Mouse (Mus musculus) bone marrow macrophage, adult 2 months (primary cell): ENCODE results near the gene Slc22a20. TPM values are rescaled to one million over a fixed set of nuclear protein-coding genes. Genes with fewer than 3 reads are reported as not detected.

Source experiments
- H3K27ac ChIP-seq: 2 replicates; pipeline ENCODE4 v1.5.1; 2012; ENCODE audit warnings: low read depth, low read length; ENCODE audit not compliant: insufficient read depth
- H3K4me1 ChIP-seq: 2 replicates; pipeline ENCODE4 v1.6.1; 2012; ENCODE audit warnings: low read length; ENCODE audit not compliant: control insufficient read depth, insufficient read depth
- H3K4me3 ChIP-seq: 2 replicates; pipeline ENCODE4 v1.5.1; 2012; ENCODE audit warnings: mild to moderate bottlenecking, low read length, moderate library complexity; ENCODE audit not compliant: insufficient read depth
- CTCF ChIP-seq: IDR thresholded peaks from 2 replicates; pipeline ENCODE4 v1.5.1; 2012; ENCODE audit warnings: low read depth, mild to moderate bottlenecking, low read length, moderate library complexity
- POLR2A ChIP-seq: IDR thresholded peaks from 2 replicates; pipeline ENCODE4 v1.6.1; 2012; ENCODE audit warnings: mild to moderate bottlenecking, low read depth, low read length, borderline replicate concordance
- polyA plus RNA-seq: library from polyadenylated mRNA; stranded (reverse); fragments of >200 nt; gene quantifications from 2 replicates; pipeline ENCODE4 v1.2.4, GENCODE M21; 2012; ENCODE audit not compliant: missing spikeins, insufficient read depth, insufficient read length

Gene Slc22a20
- polyA plus RNA-seq, 1 experiment: not detected

DNA sequence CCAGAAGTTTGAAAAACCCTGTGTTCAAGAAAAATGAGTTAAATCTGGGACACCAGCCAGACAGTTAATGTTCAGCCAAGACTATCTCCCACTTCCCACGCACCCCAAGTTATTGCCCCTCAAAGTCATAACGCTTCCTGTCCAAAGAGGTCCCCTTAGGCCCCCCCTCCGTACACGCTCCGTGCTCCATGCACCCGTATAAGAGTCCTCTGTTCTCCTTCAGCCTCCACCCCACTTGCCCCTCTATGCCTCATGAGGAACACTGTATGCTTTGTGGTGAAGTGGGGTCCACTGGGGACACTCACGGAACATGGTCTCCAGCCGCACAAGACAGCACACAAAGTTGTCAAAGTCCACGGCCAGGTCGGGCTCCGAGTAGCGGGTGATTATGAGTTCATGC is 4.1 kb upstream of the Slc22a20 start:
- H3K4me1 ChIP-seq: peaks cover 28% of the 10 kb centered on the region
- H3K4me3 ChIP-seq: no peak overlapping the region
- TF ChIP-seq CTCF (no peak), POLR2A (no peak)
- H3K27ac ChIP-seq: no peak overlapping the region

DNA sequence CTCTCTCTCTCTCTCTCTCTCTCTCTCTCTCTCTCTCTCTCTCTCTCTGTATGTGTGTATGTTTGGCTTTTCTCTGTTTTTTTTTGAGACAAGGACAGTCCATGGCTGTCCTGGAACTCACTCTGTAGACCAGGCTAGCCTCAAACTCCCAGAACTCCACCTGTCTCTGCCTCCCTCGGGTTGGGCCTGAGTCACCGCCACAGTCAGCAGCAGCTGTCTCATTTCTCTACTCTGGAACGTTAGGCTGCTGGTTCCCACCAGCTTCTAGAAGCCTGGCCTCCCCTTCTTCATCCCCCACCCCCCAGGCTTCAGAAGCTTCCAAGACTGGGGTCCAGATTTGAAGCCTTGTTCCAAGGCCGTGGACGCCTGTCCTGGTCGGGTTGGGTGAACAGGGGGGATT is 3.6 kb upstream of the Slc22a20 start:
- H3K4me1 ChIP-seq: peaks cover 28% of the 10 kb centered on the region
- no peak overlapping the region for H3K27ac ChIP-seq
- TF ChIP-seq CTCF (no peak), POLR2A (no peak)
- no peak overlapping the region for H3K4me3 ChIP-seq

DNA sequence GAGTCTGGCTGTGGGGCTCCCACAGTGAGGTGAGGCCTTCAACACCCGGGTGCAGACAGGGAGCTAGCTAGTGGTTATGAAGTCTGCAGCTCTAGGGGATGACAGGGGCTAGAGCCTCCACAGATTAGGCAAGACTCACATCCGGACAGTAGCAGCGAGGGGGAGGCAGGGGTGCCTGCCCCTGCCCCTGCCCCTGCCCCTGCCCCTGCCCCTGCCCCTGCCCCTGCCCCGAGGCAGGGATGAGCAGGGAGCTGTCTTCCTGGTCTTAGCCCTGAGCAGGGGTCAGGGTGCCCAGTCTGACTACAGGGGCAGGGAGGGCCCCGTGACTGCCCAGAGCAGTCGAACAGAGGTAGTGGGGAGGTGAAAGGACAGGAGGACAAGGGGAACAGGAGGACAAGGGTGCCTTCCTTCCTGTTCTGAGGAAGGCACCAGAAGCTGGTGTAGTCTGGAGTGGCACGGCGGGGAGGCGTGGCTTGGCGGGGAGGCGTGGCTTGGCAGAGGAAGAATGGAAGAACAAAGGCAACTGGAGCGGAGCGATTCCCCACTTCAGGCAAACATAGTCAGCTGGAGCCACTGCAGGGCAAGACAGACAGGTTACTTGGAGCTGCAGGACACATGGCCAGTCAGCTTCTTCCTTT is 3.0 kb upstream of the Slc22a20 start:
- Histone ChIP-seq H3K27ac (peak overlapping the region; percentile 73), H3K4me1 (peaks cover 28% of the 10 kb centered on the region), H3K4me3 (peak overlapping the region; percentile 27; the same call in 1 of the 2 replicates)
- TF ChIP-seq CTCF (no peak), POLR2A (no peak)

DNA sequence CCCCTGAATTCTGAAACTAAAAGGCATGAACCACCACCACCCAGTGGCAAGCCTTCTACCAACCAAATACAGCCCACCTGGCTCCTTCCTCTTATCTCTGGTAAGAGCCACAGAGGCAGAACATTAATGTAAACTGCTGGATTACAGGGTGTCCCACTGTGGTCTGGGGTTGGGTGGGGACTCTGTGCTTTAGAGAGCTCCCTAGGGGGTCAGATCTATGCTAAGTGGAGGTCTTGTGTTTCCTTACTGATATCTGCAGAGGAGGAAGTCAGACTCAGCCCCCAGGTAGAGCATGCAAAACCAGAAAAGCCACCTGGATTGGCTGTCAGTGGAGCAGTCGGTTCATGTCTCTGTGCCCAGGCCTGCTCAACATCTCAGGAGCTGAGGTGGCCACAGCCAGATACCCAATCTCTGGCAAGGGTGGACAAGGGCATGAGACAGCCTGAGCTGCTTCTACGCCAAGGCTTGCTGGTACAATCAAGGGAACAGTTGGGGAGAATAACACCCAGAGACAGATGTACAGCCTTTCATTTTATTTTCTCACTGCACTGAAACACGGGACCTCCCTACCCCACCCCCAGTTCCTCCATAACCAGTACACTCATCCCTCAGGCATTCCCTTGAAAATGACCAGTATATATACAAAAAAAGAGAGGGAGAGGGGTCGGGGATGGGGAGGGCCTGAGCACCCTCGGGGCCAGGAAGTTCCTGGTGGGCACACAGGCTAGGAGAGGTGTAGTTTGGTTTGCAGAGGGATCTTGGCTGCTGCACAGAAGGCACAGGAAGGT is 2.3 kb upstream of the Slc22a20 start:
- H3K4me1 ChIP-seq: peaks cover 28% of the 10 kb centered on the region
- TF ChIP-seq POLR2A: no peak
- no peak for TF ChIP-seq CTCF
- 0 out of 2 replicates have a peak overlapping the region, but pooled peaks have one; percentile 13 for H3K27ac ChIP-seq
- H3K4me3 ChIP-seq: no peak overlapping the region

DNA sequence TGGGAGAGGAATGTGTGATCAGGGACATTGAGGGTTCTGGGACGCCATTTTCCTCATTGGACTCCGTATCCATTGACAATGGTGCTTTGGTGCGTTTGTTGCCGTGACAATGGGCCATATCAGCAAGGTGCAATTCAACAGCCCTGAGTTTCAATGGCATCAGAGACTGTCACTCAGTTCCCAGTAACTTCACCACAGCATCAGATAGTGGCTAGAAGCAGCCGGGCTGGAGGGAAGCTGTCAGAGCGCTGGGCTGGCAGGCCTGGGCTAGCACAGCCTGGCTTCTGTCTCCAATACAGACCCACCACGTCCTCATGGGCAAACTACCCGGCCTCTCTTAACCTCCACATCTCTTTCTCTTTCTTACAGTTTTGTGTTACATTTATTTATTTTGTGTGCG is 5.5 kb downstream of the Slc22a20 start:
- no peaks in the 10 kb centered on the region for H3K4me1 ChIP-seq
- TF ChIP-seq POLR2A (no peak), CTCF (no peak)
- no peak overlapping the region for H3K27ac ChIP-seq
- H3K4me3 ChIP-seq: no peak overlapping the region

DNA sequence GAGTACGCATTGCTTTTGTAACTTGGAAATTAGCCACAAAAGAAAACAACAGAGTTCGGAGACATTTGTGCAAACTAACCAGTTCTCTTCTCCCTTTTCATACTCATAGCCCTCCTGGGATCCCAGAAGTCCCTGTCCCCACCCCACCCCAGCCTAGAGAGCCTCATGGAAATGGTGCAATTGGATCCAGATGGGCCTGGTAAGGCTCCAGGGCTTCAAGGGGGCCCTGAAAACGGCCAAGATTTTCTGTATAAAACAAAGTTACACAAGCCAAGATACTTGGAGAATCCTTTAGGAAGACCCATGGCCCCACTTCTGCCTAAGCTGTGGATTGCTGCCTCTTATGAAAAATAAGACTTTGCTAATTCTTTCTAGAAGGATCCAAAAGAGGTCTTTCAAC is 8.2 kb downstream of the Slc22a20 start:
- H3K4me3 ChIP-seq: no peak overlapping the region
- no peak overlapping the region for H3K27ac ChIP-seq
- H3K4me1 ChIP-seq: peaks cover under 1% of the 10 kb centered on the region
- TF ChIP-seq POLR2A: no peak
- TF ChIP-seq CTCF: no peak

DNA sequence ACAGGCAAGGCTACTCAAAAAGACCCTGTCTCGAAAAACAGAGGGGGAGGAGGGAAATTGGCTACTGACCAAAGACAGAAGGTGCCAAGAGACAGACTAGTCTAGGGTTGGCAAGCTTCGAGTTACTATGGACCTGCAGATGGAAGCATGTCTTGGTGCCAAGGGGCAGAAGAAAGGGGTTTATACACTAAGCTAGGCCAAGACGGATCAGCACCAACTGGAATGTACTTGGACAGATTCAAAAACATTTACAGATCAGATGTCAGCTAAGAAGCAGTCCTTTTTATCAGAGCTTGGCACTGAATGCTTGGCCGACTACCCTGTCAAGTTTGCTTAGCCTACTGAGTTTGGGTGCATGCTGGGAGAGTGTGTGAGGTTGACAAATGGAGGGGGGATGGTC is 10.3 kb downstream of the Slc22a20 start:
- Histone ChIP-seq H3K4me1 (peaks cover 7% of the 10 kb centered on the region), H3K27ac (no peak overlapping the region), H3K4me3 (no peak overlapping the region)
- TF ChIP-seq POLR2A (no peak), CTCF (no peak)

DNA sequence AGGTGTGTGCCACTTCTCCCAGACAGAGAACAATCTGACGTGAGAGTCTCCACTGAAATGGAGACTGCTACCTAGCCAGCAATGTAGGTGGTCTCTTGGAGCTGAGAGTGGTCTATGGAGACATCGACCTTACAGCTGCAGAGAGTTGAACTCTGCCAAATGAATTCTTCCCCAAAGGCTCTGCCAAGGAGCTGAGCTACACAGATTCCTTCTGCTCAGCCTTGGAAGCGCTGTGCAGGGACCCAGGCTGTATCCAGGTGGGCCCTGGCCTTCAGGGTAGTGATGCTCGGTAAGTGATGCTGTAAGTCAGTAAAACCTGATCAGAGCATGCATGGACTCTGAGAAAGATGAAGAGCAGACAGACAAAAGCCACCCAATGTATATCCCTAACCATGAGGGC is 10.8 kb downstream of the Slc22a20 start:
- Histone ChIP-seq H3K4me1 (peaks cover 10% of the 10 kb centered on the region), H3K4me3 (no peak overlapping the region), H3K27ac (no peak overlapping the region)
- TF ChIP-seq POLR2A (no peak), CTCF (no peak)

DNA sequence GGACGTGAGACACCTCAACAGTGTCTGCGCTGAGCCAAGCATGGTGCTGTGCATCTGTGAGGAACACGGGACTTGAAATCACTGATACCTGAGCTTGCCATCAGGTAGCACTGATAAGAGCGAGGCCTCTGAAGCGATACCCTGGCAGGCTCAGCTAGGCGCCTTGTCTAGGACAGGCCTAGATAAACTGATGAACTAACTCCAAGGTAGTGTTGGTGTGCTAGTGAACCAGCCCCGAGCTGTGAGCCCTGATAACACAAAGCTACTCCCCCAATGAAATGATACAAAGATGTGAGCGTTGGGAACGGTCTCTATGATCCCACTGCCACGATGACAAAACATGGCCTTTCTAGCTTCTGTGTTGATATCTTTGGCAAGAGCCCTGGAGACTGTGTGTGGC is 18.3 kb downstream of the Slc22a20 start:
- TF ChIP-seq CTCF (no peak), POLR2A (no peak)
- Histone ChIP-seq H3K4me3 (no peak overlapping the region), H3K4me1 (peaks cover 22% of the 10 kb centered on the region), H3K27ac (no peak overlapping the region)

DNA sequence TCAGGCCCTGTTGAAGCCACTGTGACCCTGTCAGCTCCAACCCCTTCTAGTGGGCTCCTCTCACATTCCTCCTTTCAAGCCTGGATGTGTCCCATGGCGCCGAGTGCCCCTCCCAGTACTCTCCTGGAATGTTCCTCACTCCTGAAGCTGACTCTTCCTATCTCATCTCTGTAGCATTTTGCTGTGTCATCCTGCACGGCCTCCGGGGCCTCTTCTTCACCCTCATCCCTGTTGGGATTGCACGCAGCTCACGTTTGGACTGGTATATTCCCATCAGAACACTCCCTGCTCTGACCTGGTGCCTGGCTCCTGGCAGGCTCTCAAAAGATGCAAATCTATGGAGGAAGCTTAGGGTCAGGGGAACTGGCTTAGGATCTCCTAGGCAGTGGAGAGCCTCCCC is 19.2 kb downstream of the Slc22a20 start:
- no peak overlapping the region for H3K27ac ChIP-seq
- H3K4me3 ChIP-seq: no peak overlapping the region
- H3K4me1 ChIP-seq: peaks cover 16% of the 10 kb centered on the region
- no peak for TF ChIP-seq CTCF
- TF ChIP-seq POLR2A: no peak

DNA sequence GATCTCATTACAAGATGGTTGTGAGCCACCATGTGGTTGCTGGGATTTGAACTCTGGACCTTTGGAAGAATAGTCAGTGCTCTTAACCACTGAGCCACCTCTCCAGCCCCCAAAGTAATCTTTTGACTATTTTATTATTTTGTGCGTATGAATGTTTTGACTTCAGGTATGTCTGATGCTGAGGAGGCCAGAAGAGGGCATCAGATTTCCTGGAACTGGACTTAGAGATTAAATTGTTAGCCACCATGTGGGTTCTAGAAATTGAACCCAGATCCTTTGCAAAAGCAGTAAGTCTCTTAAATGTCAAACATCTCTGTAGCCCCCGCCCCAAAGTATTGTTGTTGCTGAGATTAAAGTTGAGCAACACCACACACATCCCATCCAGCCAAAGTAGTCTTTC is 20.0 kb downstream of the Slc22a20 start:
- no peak overlapping the region for H3K4me3 ChIP-seq
- H3K4me1 ChIP-seq: peaks cover 18% of the 10 kb centered on the region
- H3K27ac ChIP-seq: no peak overlapping the region
- TF ChIP-seq CTCF (no peak), POLR2A (no peak)
